Mouse (Mus musculus) megakaryocyte, embryonic 14.5 days (primary cell): ENCODE results near the gene Mrgprh. TPM values are rescaled to one million over a fixed set of nuclear protein-coding genes. Genes with fewer than 3 reads are reported as not detected.

ENCODE experiments used
- H3K27me3 ChIP-seq: replicated peaks from 2 replicates; pipeline ENCODE3; 2012; ENCODE audit warnings: inconsistent platforms
- H3K36me3 ChIP-seq: replicated peaks from 2 replicates; pipeline ENCODE3; 2012; ENCODE audit warnings: low read length, inconsistent platforms, mixed read lengths
- H3K4me1 ChIP-seq: 2 replicates; pipeline ENCODE4 v1.6.1; 2012; ENCODE audit warnings: inconsistent platforms
- H3K4me3 ChIP-seq: replicated peaks from 2 replicates; pipeline ENCODE3; 2012; ENCODE audit warnings: moderate library complexity, mild to moderate bottlenecking, inconsistent platforms
- H3K9me3 ChIP-seq: 2 replicates; pipeline ENCODE4 v1.6.1; 2012; ENCODE audit warnings: inconsistent platforms
- FLI1 ChIP-seq: IDR thresholded peaks from 2 replicates; pipeline ENCODE4 v1.6.1; 2012; ENCODE audit warnings: low read length, inconsistent platforms, mixed read lengths
- GATA1 ChIP-seq: IDR thresholded peaks from 3 replicates; pipeline ENCODE4 v1.6.1; 2012; ENCODE audit warnings: mixed read lengths, low read length, inconsistent platforms, borderline replicate concordance
- polyA plus RNA-seq: library from polyadenylated mRNA; stranded (reverse); fragments of >175 nt; gene quantifications from 2 replicates; pipeline ENCODE4 v1.2.3, GENCODE M21; 2012; ENCODE audit warnings: low replicate concordance; ENCODE audit not compliant: insufficient read depth

The Mrgprh gene
- not detected in 2 replicates for polyA plus RNA-seq

DNA sequence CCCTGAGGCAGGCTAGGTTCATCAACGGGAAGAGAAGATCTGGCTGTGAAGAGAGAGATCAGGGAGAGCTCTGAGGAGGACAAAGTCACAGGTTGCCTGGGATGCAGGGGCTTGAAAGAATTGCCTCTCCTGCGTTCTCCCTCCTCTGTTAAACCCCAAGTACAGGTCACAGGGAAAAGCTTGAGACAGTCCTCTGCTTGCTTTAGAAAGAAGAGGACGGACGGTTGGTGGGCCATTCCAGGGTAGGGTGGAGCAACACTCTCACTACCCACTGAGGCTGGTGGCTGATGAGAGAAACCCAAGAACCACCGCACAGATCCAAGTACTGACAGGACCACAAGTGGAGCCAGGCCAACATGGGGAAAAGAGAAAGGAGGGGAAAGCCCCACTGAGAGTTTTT lies at the start of gene Mrgprh:
Gene Mrgprh, plus strand, starts transcription at position 301 of the 400 bp plus-strand sequence.
- Histone ChIP-seq H3K4me3 (peak within 1 kb of the TSS; percentile 42), H3K9me3 (no peaks in the 10 kb centered on the region), H3K4me1 (peaks cover 88% of the 10 kb centered on the region), H3K27me3 (peaks cover 10% of the 10 kb centered on the region), H3K36me3 (no peaks in the 10 kb centered on the region)
- no peak for TF ChIP-seq FLI1
- TF ChIP-seq GATA1 = no peak

DNA sequence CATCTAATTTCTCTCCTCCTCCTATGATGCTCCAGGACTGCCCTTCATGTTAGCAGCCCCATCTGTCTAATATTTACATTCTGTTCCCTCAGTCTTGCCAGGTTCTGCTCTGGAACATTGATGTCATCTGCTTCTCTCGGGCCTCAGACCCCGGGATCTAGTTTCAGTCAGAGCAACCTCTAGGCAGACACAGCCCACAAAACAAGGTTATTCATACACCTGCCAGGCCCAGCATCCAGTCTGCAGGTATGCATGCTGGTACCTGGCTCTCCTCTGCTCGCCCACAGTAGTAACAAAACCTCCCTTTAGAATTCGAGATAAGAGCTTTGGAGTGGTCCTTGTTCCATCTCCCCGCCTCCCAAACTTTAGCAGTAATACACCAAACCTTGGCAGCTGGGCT lies 45.5 kb upstream of the Mrgprh start:
- no peaks in the 10 kb centered on the region for H3K36me3 ChIP-seq
- H3K4me1 ChIP-seq = 0 out of 2 replicates have a peak, but pooled peaks cover 3% of the 10 kb centered on the region
- H3K27me3 ChIP-seq = peaks cover 14% of the 10 kb centered on the region
- H3K9me3 ChIP-seq = no peaks in the 10 kb centered on the region
- H3K4me3 ChIP-seq = no peak overlapping the region
- no peak for TF ChIP-seq GATA1
- no peak for TF ChIP-seq FLI1

DNA sequence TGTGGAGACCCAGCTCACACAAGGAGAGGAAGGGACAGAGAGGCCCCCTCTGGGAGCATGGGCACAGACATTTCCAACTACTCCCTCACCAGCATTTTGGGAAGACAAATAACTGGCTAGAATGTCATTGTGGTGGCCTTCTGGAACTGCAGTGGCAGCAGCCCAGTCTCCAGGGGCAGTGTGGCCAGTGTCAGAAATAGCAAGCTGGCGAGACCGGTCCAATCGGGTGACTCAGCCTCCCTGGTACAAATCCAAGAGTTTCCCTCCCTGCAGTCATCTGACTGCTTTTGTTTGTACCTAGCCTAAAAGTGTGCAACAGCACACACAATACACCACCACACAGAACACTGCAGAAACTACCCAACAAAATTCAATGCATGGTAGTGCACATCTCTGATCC lies 43.6 kb upstream of the Mrgprh start:
- Histone ChIP-seq H3K27me3 (peaks cover 24% of the 10 kb centered on the region), H3K36me3 (no peaks in the 10 kb centered on the region), H3K4me1 (0 out of 2 replicates have a peak, but pooled peaks cover 3% of the 10 kb centered on the region), H3K9me3 (peaks cover 3% of the 10 kb centered on the region; the same call in 1 of the 2 replicates), H3K4me3 (no peak overlapping the region)
- TF ChIP-seq FLI1 (no peak), GATA1 (no peak)

DNA sequence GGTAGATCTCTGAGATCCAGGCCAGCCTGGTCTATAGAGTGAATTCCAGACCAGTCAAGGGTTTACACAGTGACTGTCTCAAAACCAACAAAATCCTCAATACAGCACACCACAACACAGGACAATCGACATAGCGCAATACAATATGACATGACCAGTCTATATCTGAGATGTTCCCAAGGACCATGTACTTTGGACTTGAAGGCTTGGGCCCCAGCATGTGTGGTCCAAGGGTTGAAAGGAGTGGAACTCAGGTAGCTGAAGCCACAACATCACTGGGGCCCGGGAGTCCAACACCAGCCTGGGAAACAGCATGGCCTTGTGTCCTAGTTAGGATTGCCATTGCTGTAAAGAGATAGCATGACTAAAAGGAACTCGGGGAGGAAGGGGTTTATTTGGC lies 43.2 kb upstream of the Mrgprh start:
- Histone ChIP-seq H3K27me3 (peaks cover 25% of the 10 kb centered on the region), H3K9me3 (peaks cover 3% of the 10 kb centered on the region; the same call in 1 of the 2 replicates), H3K4me3 (no peak overlapping the region), H3K36me3 (no peaks in the 10 kb centered on the region), H3K4me1 (0 out of 2 replicates have a peak, but pooled peaks cover 3% of the 10 kb centered on the region)
- TF ChIP-seq FLI1 (no peak), GATA1 (no peak)

DNA sequence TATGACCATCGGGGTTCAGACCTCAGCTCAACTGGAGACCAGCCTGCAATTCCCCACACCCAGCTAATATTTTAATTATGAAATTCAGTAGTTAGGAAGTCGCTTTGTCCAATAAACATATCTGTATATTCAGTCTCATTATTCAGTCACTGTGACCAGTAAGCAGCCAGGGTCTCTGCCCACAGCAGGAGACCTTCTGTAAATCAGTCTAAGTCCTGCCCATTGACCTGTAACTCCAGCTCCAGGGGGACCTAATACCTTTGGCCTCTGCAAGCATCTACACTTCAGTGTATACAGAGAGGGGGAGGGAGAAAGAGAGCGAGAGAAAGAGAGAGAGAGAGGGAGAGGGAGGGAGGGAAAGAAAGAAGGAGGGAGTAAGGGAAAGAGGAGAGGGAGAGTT lies 41.5 kb upstream of the Mrgprh start:
- peaks cover 29% of the 10 kb centered on the region for H3K27me3 ChIP-seq
- no peaks in the 10 kb centered on the region for H3K36me3 ChIP-seq
- no peak overlapping the region for H3K4me3 ChIP-seq
- no peak for TF ChIP-seq GATA1
- no peak for TF ChIP-seq FLI1
- H3K4me1 ChIP-seq = 0 out of 2 replicates have a peak, but pooled peaks cover 3% of the 10 kb centered on the region
- peaks cover 8% of the 10 kb centered on the region; the same call in 1 of the 2 replicates for H3K9me3 ChIP-seq

DNA sequence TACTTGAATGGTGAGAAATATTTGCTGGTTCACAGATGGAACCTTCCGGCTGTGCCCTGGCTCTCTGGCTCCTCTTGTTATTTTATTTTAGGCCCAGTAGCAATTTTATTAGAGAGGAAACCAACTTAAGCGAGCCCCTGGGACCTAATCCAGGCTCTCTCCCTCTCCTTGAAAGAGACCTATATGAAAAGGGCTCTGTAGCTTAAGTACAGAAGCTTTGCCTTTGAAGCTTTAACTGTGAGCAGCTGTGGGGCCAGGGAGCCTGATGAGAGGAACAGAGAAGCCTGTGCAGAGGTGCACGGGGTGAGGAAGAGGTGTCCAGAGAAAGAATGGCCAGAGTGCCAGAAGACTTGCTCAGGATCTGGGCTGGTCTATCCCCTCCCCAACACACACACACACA lies 41.0 kb upstream of the Mrgprh start:
- H3K4me1 ChIP-seq = 0 out of 2 replicates have a peak, but pooled peaks cover 3% of the 10 kb centered on the region
- H3K9me3 ChIP-seq = peaks cover 8% of the 10 kb centered on the region; the same call in 1 of the 2 replicates
- TF ChIP-seq FLI1 (no peak), GATA1 (no peak)
- no peaks in the 10 kb centered on the region for H3K36me3 ChIP-seq
- H3K27me3 ChIP-seq = peaks cover 34% of the 10 kb centered on the region
- H3K4me3 ChIP-seq = no peak overlapping the region

DNA sequence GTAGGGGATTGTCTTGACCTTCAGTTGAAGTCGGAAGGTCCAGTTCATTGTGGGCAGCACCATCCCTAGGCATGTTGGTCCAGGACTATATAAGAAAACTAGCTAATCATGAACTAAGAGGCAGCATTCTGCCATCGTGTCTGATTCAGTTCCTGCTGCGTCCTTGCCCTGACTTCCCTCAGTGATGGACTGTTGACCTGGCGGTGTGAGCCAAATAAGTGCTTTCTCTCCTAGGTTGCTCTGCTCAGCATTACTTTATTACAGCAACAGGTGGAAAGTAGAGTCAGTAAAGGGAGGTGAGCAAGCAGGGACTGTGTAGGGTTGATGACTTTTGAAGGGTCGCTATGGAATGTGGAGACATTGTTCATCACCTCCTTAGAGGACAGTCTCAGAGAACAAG lies 40.1 kb upstream of the Mrgprh start:
- Histone ChIP-seq H3K27me3 (peaks cover 38% of the 10 kb centered on the region), H3K4me3 (no peak overlapping the region), H3K4me1 (0 out of 2 replicates have a peak, but pooled peaks cover 3% of the 10 kb centered on the region), H3K9me3 (peaks cover 8% of the 10 kb centered on the region; the same call in 1 of the 2 replicates), H3K36me3 (no peaks in the 10 kb centered on the region)
- TF ChIP-seq FLI1 (no peak), GATA1 (no peak)

DNA sequence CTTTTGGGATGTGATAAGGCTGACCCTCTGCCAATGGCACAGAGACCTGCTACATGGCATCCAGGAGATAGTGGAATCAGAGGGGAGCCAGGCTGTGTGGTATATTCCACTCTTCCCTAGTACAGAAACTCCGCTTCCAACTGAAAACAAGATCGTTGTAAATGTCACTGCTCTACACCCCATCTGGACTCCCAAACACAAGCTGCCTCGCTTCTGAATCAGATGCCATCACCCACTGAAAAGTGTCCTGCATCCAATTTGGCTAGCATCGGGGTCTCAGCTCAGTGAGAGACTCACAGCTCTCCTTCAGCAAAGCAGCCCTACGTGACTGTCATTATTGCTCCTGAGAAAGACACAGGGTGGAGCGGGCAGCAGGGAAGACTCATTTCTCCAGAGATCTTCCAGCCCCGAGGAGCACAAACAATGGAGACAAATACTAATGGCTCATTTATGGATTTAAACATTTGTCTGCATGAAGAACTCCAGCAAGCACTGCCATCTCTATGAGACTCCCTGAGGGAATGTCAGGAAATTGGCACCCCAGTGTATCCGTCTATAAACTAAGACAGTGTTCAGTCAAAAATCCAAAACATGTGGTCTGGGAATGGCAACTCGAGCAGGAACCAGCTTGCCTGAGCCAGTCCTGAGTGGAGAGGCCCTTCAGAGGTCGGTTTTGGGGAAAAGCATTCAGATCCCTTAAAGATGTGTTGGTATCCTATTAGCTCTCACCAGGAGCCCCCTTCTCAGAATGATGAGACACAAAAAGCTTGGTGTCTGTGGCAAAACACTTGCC lies 36.2 kb upstream of the Mrgprh start:
- peaks cover 6% of the 10 kb centered on the region for H3K4me1 ChIP-seq
- no peak for TF ChIP-seq FLI1
- peaks cover 31% of the 10 kb centered on the region for H3K27me3 ChIP-seq
- peaks cover 15% of the 10 kb centered on the region; the same call in 1 of the 2 replicates for H3K9me3 ChIP-seq
- H3K36me3 ChIP-seq = no peaks in the 10 kb centered on the region
- no peak overlapping the region for H3K4me3 ChIP-seq

DNA sequence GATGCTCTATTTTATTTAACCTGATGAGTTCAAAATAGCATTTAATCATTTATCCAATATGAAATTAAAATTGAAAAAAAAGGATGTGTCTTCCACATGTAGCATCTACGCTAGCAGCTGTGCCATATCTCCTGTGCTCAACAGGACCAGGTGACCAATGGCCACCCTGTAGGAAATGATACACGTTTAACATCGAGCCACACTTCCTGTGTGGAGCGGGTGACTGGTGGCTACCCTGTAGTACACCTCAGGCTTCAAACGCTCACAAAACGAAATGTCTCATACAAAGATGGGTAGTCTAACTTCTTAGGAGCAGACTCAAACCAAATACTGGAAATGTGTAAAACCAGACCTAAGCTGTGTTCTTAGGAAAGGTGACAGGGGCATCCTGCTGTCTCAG lies 32.0 kb upstream of the Mrgprh start:
- peaks cover 36% of the 10 kb centered on the region for H3K27me3 ChIP-seq
- peaks cover 9% of the 10 kb centered on the region for H3K4me1 ChIP-seq
- H3K4me3 ChIP-seq = no peak overlapping the region
- no peaks in the 10 kb centered on the region for H3K36me3 ChIP-seq
- TF ChIP-seq FLI1 (no peak), GATA1 (no peak)
- peaks cover 10% of the 10 kb centered on the region; the same call in 1 of the 2 replicates for H3K9me3 ChIP-seq

DNA sequence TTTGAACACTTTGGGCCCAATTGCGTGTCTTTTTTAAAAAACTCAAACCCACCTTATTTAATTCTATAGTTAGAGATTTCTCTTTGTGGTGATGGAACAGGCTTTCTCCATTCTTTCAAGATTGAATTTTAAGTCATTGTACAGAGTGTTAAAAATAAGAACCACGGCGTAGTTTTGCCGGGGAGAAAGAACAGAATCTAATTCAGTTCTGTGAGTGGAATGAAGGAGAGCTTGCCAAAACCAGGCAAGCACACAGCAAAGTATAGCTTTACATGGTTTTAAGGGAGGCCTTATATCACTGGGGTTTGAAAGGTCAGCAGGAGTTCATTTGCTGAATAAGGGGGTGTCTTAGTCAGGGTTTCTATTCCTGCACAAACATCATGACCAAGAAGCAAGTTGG lies 31.3 kb upstream of the Mrgprh start:
- Histone ChIP-seq H3K4me1 (peaks cover 14% of the 10 kb centered on the region), H3K27me3 (peaks cover 31% of the 10 kb centered on the region), H3K9me3 (peaks cover 8% of the 10 kb centered on the region; the same call in 1 of the 2 replicates), H3K4me3 (no peak overlapping the region), H3K36me3 (no peaks in the 10 kb centered on the region)
- TF ChIP-seq GATA1 (no peak), FLI1 (no peak)

DNA sequence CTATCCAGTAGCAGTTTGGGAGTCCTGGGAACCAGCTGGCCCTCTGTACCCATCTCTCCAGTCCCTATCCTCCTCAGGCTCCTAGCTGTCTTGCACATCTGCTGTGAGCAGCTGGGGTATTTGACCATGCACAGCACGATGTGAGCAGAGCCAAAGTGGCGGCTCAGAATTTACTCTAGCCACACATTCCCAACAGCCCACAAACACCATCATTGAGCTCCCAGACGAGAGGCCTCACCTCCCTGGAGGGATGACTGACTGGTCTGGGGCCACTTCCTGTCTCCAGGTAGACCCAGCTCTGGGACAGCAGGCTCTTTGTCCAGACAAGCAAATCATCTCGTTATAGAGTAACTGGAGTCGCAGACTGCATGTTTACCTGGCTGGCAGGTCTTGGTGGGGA lies 30.0 kb upstream of the Mrgprh start:
- no peak overlapping the region for H3K4me3 ChIP-seq
- no peak for TF ChIP-seq GATA1
- no peak for TF ChIP-seq FLI1
- H3K4me1 ChIP-seq = peaks cover 20% of the 10 kb centered on the region
- H3K36me3 ChIP-seq = no peaks in the 10 kb centered on the region
- H3K27me3 ChIP-seq = peaks cover 30% of the 10 kb centered on the region
- H3K9me3 ChIP-seq = peaks cover 8% of the 10 kb centered on the region; the same call in 1 of the 2 replicates
